ENCODE assay signal across 8 mouse cellular contexts in genomic region chr13:99055609-99056321, GRCm38 (mm10).
A peak's percentile ranks its signal among the peaks of the same experiment; 100 is the strongest.
DNase-seq lines count a peak whose midpoint lies in the region; ATAC-seq and TF ChIP-seq lines count a peak whose summit lies in the region.

No protein-coding gene starts in this region.

- no peak overlapping the region for H3K4me2 ChIP-seq in lung, embryonic 14.5 days
- H3K4me2 ChIP-seq in hindbrain, embryonic 15.5 days = no peak overlapping the region

- no peaks in the 10 kb centered on the region for H3K9me3 ChIP-seq in lung, embryonic 14.5 days (ENCODE audit: low read depth, low read length)
- no peaks in the 10 kb centered on the region for H3K9me3 ChIP-seq in hindbrain, embryonic 15.5 days

- no peaks in the 10 kb centered on the region; the same call in 1 of the 2 replicates for H3K4me1 ChIP-seq in lung, embryonic 14.5 days (ENCODE audit: insufficient read depth)
- peaks cover 11% of the 10 kb centered on the region; the same call in 1 of the 2 replicates for H3K4me1 ChIP-seq in hindbrain, embryonic 15.5 days (replicated peaks)

- no peak overlapping the region for H3K27ac ChIP-seq in lung, embryonic 14.5 days (ENCODE audit: low read depth)
- no peak overlapping the region for H3K27ac ChIP-seq in hindbrain, embryonic 15.5 days (replicated peaks)

- no peak for ATAC-seq in lung, embryonic 14.5 days (ENCODE audit: insufficient read depth)
- peak; percentile 61 for ATAC-seq in hindbrain, embryonic 15.5 days (ENCODE audit: low FRiP score, low read depth)
- ATAC-seq in megakaryocyte progenitor cell, adult 5-6 weeks (replicated peaks; ENCODE audit: poor library complexity) = no peak

- no peak overlapping the region for H3K4me3 ChIP-seq in lung, embryonic 14.5 days (ENCODE audit: low read depth, low read length)
- no peak overlapping the region for H3K4me3 ChIP-seq in hindbrain, embryonic 15.5 days

- no peaks in the 10 kb centered on the region for H3K36me3 ChIP-seq in lung, embryonic 14.5 days (ENCODE audit: insufficient read depth)
- H3K36me3 ChIP-seq in hindbrain, embryonic 15.5 days = no peaks in the 10 kb centered on the region

- no peak for TF ChIP-seq CTCF in lung, embryonic 14.5 days (IDR thresholded peaks at IDR 0.05; ENCODE audit: low read depth)

- H3K27me3 ChIP-seq in lung, embryonic 14.5 days (ENCODE audit: insufficient read depth, low read length) = no peaks in the 10 kb centered on the region
- no peaks in the 10 kb centered on the region for H3K27me3 ChIP-seq in hindbrain, embryonic 15.5 days

- 37% methylated on average over 11 of the region's 11 CpGs for WGBS in lung, embryonic 14.5 days
- 37% methylated on average over 11 of the region's 11 CpGs for WGBS in hindbrain, embryonic 15.5 days

- H3K9ac ChIP-seq in lung, embryonic 14.5 days = no peak overlapping the region
- H3K9ac ChIP-seq in hindbrain, embryonic 15.5 days = no peak overlapping the region

- DNase-seq in adrenal gland, postnatal 10 days = peak; percentile 40
- DNase-seq in adrenal gland, adult 8-10 months = no peak
- DNase-seq in lung, embryonic 14.5 days = peak; percentile 78
- DNase-seq in lung, postnatal 25 days (ENCODE audit: low spot score) = no peak
- peak; percentile 60 to 66 for DNase-seq in right cerebral cortex, postnatal 10 days (ENCODE audit: low spot score in 2 of 2)
- DNase-seq in layer of hippocampus, postnatal 14 days (ENCODE audit: low spot score in 2 of 2) = no peak

Comparison
In these comparisons a context has a peak if more than half of its experiments do, and no peak if none do; other contexts are left out.
1. DNase-seq: peak in adrenal gland, postnatal 10 days (single experiment), lung, embryonic 14.5 days (single experiment) and right cerebral cortex, postnatal 10 days (2 of 2); none in adrenal gland, adult 8-10 months (single experiment), lung, postnatal 25 days (single experiment) and layer of hippocampus, postnatal 14 days (0 of 2).